Mouse (Mus musculus): ENCODE measurements at regions not wholly inside any gene's neighbourhood (a gene's known extent, or its start where the extent isn't known, plus 50 kb on each side); places are given as distances from the start of the nearest gene placed in this dataset.

GRCm38 (mm10) chr12:95054887-95055286 is 637.1 kb upstream of the Flrt2 start:
- DNase-seq (ENCODE audit: low read depth, low spot score): no peak

DNA sequence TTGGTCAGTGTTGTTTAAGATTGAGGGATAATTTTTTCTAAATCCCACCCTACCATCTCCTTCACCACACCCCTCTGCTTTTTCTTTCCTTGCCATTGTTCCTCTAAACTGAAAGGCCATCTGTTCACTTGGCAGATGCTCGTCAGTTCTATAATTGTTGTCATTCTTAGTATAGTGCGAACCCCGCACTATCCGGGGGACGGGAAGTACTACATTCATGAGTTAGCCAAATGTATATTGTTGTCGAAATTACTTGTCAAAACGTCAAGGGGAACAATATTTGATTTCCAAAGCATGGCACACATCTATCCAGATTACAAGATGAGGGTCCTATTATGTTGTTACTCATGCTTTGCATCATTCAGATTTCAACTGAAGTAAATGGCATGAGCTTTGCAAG is 635.1 kb upstream of the Flrt2 start:
- DNase-seq (ENCODE audit: low read depth, low spot score): no peak

- no peak for DNase-seq (ENCODE audit: low read depth, low spot score)
Measured at GRCm38 (mm10) chr12:95059396-95059795, 632.6 kb upstream of the Flrt2 start.

DNA sequence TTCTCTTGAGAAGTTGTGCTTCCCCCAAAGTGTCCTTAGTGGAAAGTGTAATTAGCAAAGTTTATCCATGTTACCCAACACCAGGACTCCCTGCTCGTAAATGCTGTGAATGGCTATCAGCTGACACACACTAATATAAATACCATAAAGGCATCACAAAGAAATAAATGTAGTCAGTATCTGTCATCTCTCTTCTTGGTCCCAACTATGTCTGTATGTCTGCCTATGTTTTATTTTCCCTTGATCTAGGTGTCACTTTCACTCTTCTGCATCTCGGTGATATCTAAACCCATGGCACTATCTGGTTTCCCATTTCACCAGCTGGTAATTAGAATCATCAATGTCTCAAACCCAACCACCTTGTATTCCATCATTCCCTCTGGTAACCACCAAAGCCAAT is 619.7 kb upstream of the Flrt2 start:
- DNase-seq (ENCODE audit: low read depth, low spot score): no peak

DNA sequence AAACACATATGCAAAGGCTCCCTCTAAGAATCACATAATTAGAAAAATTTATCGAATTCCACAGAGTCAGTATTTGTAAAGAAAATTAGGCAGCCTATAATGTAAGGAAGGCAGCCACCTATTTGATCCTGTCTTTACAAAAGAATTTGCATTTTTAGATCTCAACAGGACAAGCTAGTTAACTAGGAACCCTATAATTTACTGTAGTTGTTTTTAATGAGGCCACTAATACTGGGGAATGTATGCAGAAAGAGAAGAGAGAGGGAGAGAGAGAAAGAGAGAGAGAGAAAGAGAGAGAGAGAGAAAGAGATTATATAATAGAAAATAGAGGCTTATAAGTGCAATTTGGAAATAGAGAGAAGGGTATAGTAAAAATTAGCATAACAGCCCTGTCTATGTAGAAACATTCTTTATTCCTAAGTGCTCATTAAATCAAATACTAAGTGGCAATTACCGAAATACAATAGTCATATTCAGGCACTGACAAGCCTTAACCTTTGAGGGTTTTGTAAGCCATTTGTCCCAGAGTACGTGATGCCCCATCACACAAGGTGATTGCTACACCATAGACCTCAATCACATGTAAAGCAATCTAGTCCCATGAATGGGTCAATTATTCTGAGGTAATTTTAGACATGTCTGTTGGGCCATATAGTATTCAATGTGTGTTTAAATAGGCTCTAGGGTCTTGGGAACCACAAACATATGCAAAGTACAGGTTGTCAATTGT is 572.6 kb upstream of the Flrt2 start:
- DNase-seq (ENCODE audit: low read depth, low spot score): no peak

DNA sequence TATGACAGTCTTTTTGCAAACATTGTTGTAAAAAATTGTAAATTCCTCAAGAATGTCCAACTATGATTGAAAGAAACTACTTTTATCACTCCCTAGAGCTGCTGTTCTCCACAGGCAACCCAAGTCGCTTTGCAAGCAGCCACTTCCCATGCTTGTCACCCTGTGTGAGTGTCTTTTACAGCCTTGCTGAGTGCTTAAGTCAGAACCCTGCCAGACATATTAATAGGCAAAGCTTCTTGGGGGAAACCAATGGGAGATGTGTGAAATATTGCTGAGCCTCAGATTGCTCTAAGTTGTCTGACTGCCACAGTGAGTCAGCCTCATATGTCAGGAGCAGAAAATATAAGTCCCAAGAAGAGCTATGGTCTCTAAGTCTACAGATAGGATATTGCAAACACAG is 559.2 kb upstream of the Flrt2 start:
- DNase-seq (ENCODE audit: low read depth, low spot score): no peak

DNA sequence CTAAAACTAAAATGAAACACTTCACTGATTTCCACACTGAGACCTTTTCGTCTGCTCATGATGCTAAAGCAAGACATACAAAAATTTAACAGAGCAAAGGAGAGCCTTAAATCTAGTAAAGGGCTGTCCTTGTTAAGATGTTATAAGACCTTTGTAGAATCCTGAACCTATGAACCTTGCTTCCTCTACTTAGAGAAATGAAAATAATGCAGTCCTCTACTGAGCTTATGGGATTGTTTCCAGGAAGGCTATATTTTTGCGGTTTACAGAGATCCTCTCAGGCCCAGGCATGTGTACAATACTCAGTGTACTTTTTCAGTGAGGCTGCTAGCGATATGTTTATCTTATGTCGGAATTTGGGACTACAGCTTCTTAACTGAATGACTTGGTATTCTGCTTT is 558.5 kb upstream of the Flrt2 start:
- DNase-seq (ENCODE audit: low read depth, low spot score): no peak

DNA sequence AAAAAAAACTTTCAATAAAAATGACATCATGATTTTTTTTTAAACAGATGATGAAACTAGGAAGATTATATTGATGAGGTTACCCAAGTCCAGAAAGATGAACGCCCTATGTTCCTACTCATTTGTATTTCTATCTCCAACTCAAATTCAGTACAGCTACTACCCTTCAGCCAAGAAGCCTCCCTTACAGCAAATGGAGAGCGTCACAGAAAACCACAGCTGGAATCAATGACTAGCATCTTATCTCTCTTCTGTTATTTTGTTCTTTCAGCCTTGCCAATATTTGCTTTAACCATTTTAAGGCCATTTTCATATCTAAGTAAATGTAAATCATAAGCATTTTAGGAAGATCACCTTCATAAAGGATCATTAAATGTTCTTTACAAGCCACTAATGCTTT is 553.9 kb upstream of the Flrt2 start:
- DNase-seq (ENCODE audit: low read depth, low spot score): no peak

DNA sequence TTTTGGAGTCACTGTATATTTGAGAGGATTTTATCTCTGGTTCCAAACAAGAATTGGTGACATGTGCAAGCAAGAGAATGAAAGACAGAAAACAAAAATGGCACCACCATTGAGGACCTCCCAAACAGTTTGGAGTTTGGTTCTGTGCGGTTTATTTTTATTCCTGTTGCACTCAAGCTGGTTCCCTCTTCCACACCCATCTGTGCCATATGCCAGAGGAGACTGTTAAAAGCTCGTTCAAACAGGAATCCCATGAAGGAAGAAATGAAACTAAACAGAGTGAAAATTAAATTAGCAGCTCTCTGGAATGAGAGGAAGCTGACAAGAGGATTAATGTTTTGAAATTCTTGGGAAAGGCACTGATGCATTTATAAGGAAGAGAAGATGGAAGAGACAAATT is 521.0 kb upstream of the Flrt2 start:
- no peak for DNase-seq (ENCODE audit: low read depth, low spot score)

- no peak for DNase-seq (ENCODE audit: low read depth, low spot score)
Measured at GRCm38 (mm10) chr12:95173810-95174402, 518.1 kb upstream of the Flrt2 start.

GRCm38 (mm10) chr12:95202486-95202885 is 489.5 kb upstream of the Flrt2 start:
- no peak for DNase-seq (ENCODE audit: low read depth, low spot score)

- no peak for DNase-seq (ENCODE audit: low read depth, low spot score)
Measured at GRCm38 (mm10) chr12:95205081-95205480, 486.9 kb upstream of the Flrt2 start.

GRCm38 (mm10) chr12:95239158-95239779 is 452.8 kb upstream of the Flrt2 start:
- no peak for DNase-seq (ENCODE audit: low read depth, low spot score)

- DNase-seq (ENCODE audit: low read depth, low spot score): no peak
Measured at GRCm38 (mm10) chr12:95267187-95267586, 424.8 kb upstream of the Flrt2 start.

DNA sequence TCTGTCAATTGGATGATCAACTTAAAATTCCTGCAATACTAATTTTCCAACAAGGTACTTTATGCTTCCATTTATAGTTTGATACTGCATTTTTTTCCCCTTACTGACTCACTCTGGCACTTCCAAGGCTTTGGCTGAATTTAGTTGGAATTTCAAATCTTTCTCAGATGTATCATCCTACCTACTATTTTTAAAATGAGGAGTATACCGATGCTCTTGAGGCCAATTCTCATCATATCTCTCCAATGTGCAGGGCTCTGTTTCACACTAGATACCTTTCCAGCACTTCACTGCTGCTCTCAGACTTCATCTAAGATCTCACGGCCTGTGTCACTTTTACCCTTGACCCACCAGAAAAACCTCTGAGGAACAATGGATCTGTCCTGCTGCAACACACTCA is 386.6 kb upstream of the Flrt2 start:
- no peak for DNase-seq (ENCODE audit: low read depth, low spot score)

DNA sequence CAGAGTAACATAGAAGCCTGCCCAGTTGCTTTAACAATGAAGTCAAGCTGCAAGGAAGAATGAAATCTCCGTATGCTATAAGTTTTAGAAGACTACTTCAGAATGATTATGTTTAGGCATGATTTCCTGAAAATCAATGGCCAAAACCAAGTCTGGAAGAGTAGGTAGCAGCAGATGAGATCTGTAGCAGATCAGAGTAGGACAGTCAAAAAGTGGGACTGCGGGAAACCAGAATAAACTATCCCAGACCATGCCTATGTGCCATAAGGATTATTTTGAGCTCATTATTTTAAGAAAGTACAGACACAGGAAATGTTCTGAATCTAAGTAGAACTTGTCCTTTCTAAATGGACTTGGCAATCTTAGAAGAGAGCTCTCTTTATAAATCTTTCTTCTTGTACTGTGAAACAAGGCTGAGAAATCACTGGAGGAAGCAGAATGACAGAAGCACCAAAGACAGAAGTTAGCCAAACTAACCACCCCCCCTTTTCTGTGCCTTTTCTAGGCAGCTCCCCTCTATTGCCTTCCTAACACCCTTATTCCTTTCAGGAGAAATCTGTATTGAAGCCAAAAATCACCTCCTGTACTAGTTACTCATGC is 376.8 kb upstream of the Flrt2 start:
- no peak for DNase-seq (ENCODE audit: low read depth, low spot score)

DNA sequence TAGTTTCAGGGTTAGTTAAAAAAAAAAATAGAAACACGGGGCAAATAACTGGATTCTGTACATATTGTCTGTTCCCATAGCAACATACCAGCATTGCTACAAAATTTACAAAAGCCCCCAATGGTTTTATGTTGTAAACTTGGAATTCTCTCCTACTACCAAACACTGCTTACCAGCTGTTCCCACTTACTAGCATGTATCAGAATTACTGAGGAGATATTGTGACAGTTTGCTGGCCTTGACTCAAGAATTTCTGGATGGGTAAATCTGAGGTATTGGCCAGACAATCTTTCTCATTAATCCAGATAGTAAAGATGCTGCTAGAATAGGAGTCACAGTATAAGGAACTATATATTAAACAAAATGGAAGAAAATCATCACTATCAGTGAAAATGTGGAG is 375.2 kb upstream of the Flrt2 start:
- no peak for DNase-seq (ENCODE audit: low read depth, low spot score)

DNA sequence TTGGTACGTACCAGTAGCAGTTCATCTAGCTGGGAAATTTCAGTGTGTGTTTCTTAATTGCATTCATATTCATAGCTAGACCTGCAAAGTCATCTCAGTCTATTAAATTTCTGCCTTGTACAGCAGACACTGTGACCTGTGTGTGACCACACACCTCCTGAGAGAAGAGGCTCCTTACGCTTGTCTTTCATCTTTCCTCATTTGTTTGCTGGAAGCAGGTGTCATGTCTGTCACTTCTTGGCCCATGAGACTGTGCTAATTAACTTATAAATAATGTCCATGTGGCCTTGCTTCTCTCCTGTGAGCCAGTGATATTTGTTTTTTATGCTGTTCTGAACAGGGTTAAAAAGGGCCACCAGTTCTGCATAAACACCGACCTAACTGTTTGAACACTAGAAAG is 370.3 kb upstream of the Flrt2 start:
- DNase-seq (ENCODE audit: low read depth, low spot score): no peak

DNA sequence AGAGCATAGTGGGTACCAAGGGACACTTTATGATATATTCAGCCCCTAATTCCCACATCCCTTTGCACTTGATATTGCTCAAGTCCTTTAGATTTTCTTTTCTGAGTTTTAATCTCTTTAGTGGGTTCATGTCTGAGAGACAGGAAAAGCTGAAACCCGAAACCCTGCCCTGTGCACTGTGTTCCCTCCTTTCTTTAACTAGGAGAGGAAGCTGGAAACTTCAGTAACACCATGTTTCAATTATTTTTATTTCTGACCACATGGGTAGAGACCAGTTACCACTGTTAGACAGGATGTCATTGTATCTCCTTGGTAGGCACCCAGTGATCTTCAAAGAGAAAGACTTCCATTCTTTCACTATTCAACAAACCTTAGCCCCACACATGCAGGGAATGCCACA is 362.4 kb upstream of the Flrt2 start:
- no peak for DNase-seq (ENCODE audit: low read depth, low spot score)

- no peak for DNase-seq (ENCODE audit: low read depth, low spot score)
Measured at GRCm38 (mm10) chr12:95347786-95348185, 344.2 kb upstream of the Flrt2 start.

DNA sequence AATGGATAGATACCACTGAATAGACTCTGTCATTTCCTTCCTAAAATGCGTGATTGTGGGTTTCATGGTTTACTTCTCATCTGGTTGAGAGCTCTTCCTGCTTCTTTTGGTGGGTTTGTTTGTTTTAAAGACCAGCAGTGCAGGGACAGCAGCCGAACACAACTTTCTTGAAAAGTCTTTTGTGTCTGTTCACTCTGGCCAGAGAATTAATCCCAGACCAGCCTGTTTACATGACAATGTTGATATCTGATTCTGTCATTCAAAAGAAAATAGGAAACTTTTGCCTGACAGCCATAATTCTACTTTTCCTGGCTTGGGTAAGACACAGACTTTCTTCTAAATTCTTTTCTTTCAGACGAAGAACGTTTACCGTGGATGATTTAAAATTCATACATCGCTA is 336.9 kb upstream of the Flrt2 start:
- no peak for DNase-seq (ENCODE audit: low read depth, low spot score)

GRCm38 (mm10) chr12:95384248-95384964 is 307.6 kb upstream of the Flrt2 start:
- DNase-seq (ENCODE audit: low read depth, low spot score): no peak

Measured in ES-CJ7 (cell line).